Mouse (Mus musculus): ENCODE data around the gene Birc2. TPM values are rescaled to one million over a fixed set of nuclear protein-coding genes. Genes with fewer than 3 reads are reported as not detected.
"Not testable (repeated sequence)": the region's sequence is repeated elsewhere in the genome, so short reads cannot be mapped to it uniquely, and the experiment has no call there.

The Birc2 gene
- polyA plus RNA-seq, 1 experiment from 2014 or later, result 18.5 TPM

- Histone ChIP-seq H3K9ac (ENCODE audit: low read depth, low read length) (no peak overlapping the region), H3K4me1 (replicated peaks; ENCODE audit: control insufficient read depth, insufficient read depth, low read length) (no peaks in the 10 kb centered on the region), H3K4me2 (replicated peaks; ENCODE audit: low read depth) (no peak overlapping the region), H3K27ac (ENCODE audit: low read depth, low read length) (no peak overlapping the region), H3K9me3 (ENCODE audit: control insufficient read depth) (no peaks in the 10 kb centered on the region), H3K36me3 (ENCODE audit: control insufficient read depth, insufficient read depth) (peaks cover 26% of the 10 kb centered on the region), H3K4me3 (ENCODE audit: low read depth, low read length) (no peak overlapping the region), H3K27me3 (replicated peaks; ENCODE audit: control insufficient read depth, insufficient read depth, low read length) (no peaks in the 10 kb centered on the region)
- TF ChIP-seq CTCF (IDR thresholded peaks at IDR 0.05; ENCODE audit: low read depth), result no peak
- 81% methylated on average over 5 of the region's 5 CpGs for WGBS
- no peak for ATAC-seq
Measured at GRCm38 (mm10) chr9:7860976-7861375, 24.1 kb upstream of the Birc2 start.

GRCm38 (mm10) chr9:7855912-7856311 is 19.0 kb upstream of the Birc2 start:
- Histone ChIP-seq H3K4me1 (replicated peaks; ENCODE audit: control insufficient read depth, insufficient read depth, low read length) (no peaks in the 10 kb centered on the region), H3K9ac (ENCODE audit: low read depth, low read length) (no peak overlapping the region), H3K4me2 (replicated peaks; ENCODE audit: low read depth) (no peak overlapping the region), H3K27ac (ENCODE audit: low read depth, low read length) (no peak overlapping the region), H3K36me3 (ENCODE audit: control insufficient read depth, insufficient read depth) (peaks cover 37% of the 10 kb centered on the region), H3K9me3 (ENCODE audit: control insufficient read depth) (no peaks in the 10 kb centered on the region), H3K4me3 (ENCODE audit: low read depth, low read length) (no peak overlapping the region), H3K27me3 (replicated peaks; ENCODE audit: control insufficient read depth, insufficient read depth, low read length) (no peaks in the 10 kb centered on the region)
- 70% methylated on average over 3 of the region's 3 CpGs for WGBS
- no peak for ATAC-seq
- no peak for TF ChIP-seq CTCF (IDR thresholded peaks at IDR 0.05; ENCODE audit: low read depth)

GRCm38 (mm10) chr9:7855374-7855773 is 18.5 kb upstream of the Birc2 start:
- Histone ChIP-seq H3K36me3 (ENCODE audit: control insufficient read depth, insufficient read depth) (peaks cover 32% of the 10 kb centered on the region), H3K4me3 (ENCODE audit: low read depth, low read length) (no peak overlapping the region), H3K4me1 (replicated peaks; ENCODE audit: control insufficient read depth, insufficient read depth, low read length) (no peaks in the 10 kb centered on the region), H3K9me3 (ENCODE audit: control insufficient read depth) (no peaks in the 10 kb centered on the region), H3K27ac (ENCODE audit: low read depth, low read length) (no peak overlapping the region), H3K4me2 (replicated peaks; ENCODE audit: low read depth) (no peak overlapping the region), H3K27me3 (replicated peaks; ENCODE audit: control insufficient read depth, insufficient read depth, low read length) (no peaks in the 10 kb centered on the region), H3K9ac (ENCODE audit: low read depth, low read length) (no peak overlapping the region)
- 37% methylated on average over 1 of the region's 1 CpGs for WGBS
- peak; percentile 63 for ATAC-seq
- peak; percentile 81 for TF ChIP-seq CTCF (IDR thresholded peaks at IDR 0.05; ENCODE audit: low read depth)

DNA sequence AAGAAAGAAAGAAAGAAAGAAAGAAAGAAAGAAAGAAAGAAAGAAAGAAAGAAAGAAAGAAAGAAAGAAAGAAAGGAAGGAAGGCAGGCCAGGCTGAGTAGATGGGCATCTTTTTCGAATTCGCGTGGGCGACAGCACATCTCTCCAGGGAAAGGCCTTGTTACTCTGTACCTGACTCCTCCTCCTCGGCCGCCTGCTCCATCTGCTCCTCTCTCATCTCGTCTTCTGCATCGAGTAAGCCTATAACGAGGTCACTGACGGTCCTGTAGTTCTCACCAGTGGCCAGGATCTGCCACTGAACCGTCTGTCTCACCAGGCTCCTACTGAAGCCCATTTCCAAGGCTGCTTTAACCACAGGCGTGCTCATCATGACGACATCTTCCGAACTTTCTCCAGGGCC is 17.3 kb upstream of the Birc2 start:
- WGBS, result 90% methylated on average over 14 of the region's 14 CpGs
- not testable (repeated sequence) for H3K4me3 ChIP-seq (ENCODE audit: low read depth, low read length); ATAC-seq; H3K4me2 ChIP-seq (replicated peaks; ENCODE audit: low read depth); H3K4me1 ChIP-seq (replicated peaks; ENCODE audit: control insufficient read depth, insufficient read depth, low read length); H3K9ac ChIP-seq (ENCODE audit: low read depth, low read length); H3K9me3 ChIP-seq (ENCODE audit: control insufficient read depth); H3K27ac ChIP-seq (ENCODE audit: low read depth, low read length); H3K27me3 ChIP-seq (replicated peaks; ENCODE audit: control insufficient read depth, insufficient read depth, low read length)
- peaks cover 43% of the 10 kb centered on the region for H3K36me3 ChIP-seq (ENCODE audit: control insufficient read depth, insufficient read depth)

- Histone ChIP-seq H3K9ac (ENCODE audit: low read depth, low read length) (no peak overlapping the region), H3K9me3 (ENCODE audit: control insufficient read depth) (no peaks in the 10 kb centered on the region), H3K36me3 (ENCODE audit: control insufficient read depth, insufficient read depth) (peaks cover 56% of the 10 kb centered on the region), H3K4me3 (ENCODE audit: low read depth, low read length) (no peak overlapping the region), H3K4me1 (replicated peaks; ENCODE audit: control insufficient read depth, insufficient read depth, low read length) (no peaks in the 10 kb centered on the region), H3K4me2 (replicated peaks; ENCODE audit: low read depth) (no peak overlapping the region), H3K27me3 (replicated peaks; ENCODE audit: control insufficient read depth, insufficient read depth, low read length) (no peaks in the 10 kb centered on the region), H3K27ac (ENCODE audit: low read depth, low read length) (0 out of 2 replicates have a peak overlapping the region, but pooled peaks have one; percentile 15)
- no peak for TF ChIP-seq CTCF (IDR thresholded peaks at IDR 0.05; ENCODE audit: low read depth)
- peak; percentile 66 for ATAC-seq
- WGBS, result 65% methylated on average over 4 of the region's 4 CpGs
Measured at GRCm38 (mm10) chr9:7852346-7853230, 15.7 kb upstream of the Birc2 start.

DNA sequence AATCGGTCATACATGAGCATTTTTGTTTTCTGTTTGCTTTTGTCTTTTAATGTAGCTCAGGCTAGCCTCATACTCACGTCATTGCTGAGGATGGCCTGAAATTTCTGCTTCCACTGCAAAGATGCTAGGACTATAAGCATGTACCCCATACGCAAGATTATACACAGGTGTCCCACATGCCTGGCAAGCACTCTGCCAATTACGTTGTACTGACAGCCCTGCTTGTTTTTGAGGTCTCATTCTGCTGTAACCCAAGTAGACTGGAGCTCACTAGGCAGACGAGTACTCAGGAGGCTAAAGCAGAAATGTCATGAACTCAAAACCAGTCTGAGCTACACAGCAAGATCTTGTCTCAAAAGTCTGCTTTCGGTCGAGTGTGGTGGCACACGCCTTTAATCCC is 15.0 kb upstream of the Birc2 start:
- Histone ChIP-seq H3K4me2 (replicated peaks; ENCODE audit: low read depth) (no peak overlapping the region), H3K4me3 (ENCODE audit: low read depth, low read length) (no peak overlapping the region), H3K27ac (ENCODE audit: low read depth, low read length) (no peak overlapping the region), H3K9ac (ENCODE audit: low read depth, low read length) (no peak overlapping the region), H3K9me3 (ENCODE audit: control insufficient read depth) (no peaks in the 10 kb centered on the region), H3K36me3 (ENCODE audit: control insufficient read depth, insufficient read depth) (peaks cover 55% of the 10 kb centered on the region), H3K4me1 (replicated peaks; ENCODE audit: control insufficient read depth, insufficient read depth, low read length) (no peaks in the 10 kb centered on the region), H3K27me3 (replicated peaks; ENCODE audit: control insufficient read depth, insufficient read depth, low read length) (no peaks in the 10 kb centered on the region)
- no peak for TF ChIP-seq CTCF (IDR thresholded peaks at IDR 0.05; ENCODE audit: low read depth)
- no peak for ATAC-seq
- 93% methylated on average over 8 of the region's 8 CpGs for WGBS

All from intestine, postnatal 0 days (tissue).